Mouse (Mus musculus): ENCODE data around the gene Supt3.
A peak's percentile ranks its signal among the peaks of the same experiment; 100 is the strongest.

Supt3 gene

GRCm38 (mm10) chr17:44783143-44783542, 6.2 kb downstream of the Supt3 start:
- no peak for DNase-seq

GRCm38 (mm10) chr17:44788982-44789747, 12.2 kb downstream of the Supt3 start:
- DNase-seq: peak; percentile 17

GRCm38 (mm10) chr17:44792218-44792917, 15.4 kb downstream of the Supt3 start:
- DNase-seq: no peak

- DNase-seq: no peak
These were observed 20.4 kb downstream of the Supt3 start for GRCm38 (mm10) chr17:44797331-44797730.

- DNase-seq: no peak
These were observed 30.1 kb downstream of the Supt3 start for GRCm38 (mm10) chr17:44807031-44807430.

GRCm38 (mm10) chr17:44814508-44815175, 37.7 kb downstream of the Supt3 start, which contains the start of gene Runx2:
Runx2 (minus strand) TSS chr17:44814797.
- DNase-seq: no peak

GRCm38 (mm10) chr17:44818825-44819224, 41.9 kb downstream of the Supt3 start:
- DNase-seq: no peak

- no peak for DNase-seq
These were observed 42.9 kb downstream of the Supt3 start for GRCm38 (mm10) chr17:44819816-44820215.

- no peak for DNase-seq
These were observed 45.0 kb downstream of the Supt3 start for GRCm38 (mm10) chr17:44821940-44822339.

GRCm38 (mm10) chr17:44827124-44827523, 50.2 kb downstream of the Supt3 start:
- no peak for DNase-seq

- no peak for DNase-seq
These were observed 51.0 kb downstream of the Supt3 start for GRCm38 (mm10) chr17:44827964-44828363.

GRCm38 (mm10) chr17:44829587-44829986, 52.6 kb downstream of the Supt3 start:
- no peak for DNase-seq

- DNase-seq: no peak
These were observed 54.2 kb downstream of the Supt3 start for GRCm38 (mm10) chr17:44831201-44831600.

- DNase-seq: no peak
These were observed 65.2 kb downstream of the Supt3 start for GRCm38 (mm10) chr17:44842184-44842583.

- no peak for DNase-seq
These were observed 86.2 kb downstream of the Supt3 start for GRCm38 (mm10) chr17:44863165-44863564.

- no peak for DNase-seq
These were observed 116.6 kb downstream of the Supt3 start for GRCm38 (mm10) chr17:44893592-44893991.

- DNase-seq: no peak
These were observed 166.7 kb downstream of the Supt3 start for GRCm38 (mm10) chr17:44943536-44944090.

GRCm38 (mm10) chr17:44945333-44945732, 168.4 kb downstream of the Supt3 start:
- no peak for DNase-seq

- DNase-seq: no peak
These were observed 171.4 kb downstream of the Supt3 start for GRCm38 (mm10) chr17:44948321-44948720.

GRCm38 (mm10) chr17:44956671-44957070, 179.7 kb downstream of the Supt3 start:
- no peak for DNase-seq

- DNase-seq: no peak
These were observed 186.3 kb downstream of the Supt3 start for GRCm38 (mm10) chr17:44963051-44963798.

GRCm38 (mm10) chr17:44967186-44967585, 190.2 kb downstream of the Supt3 start:
- DNase-seq: no peak

GRCm38 (mm10) chr17:44970255-44970654, 193.3 kb downstream of the Supt3 start:
- no peak for DNase-seq

Data from kidney, postnatal 14 days (tissue).